Mouse (Mus musculus) embryonic facial prominence, embryonic 13.5 days (tissue): ENCODE data around the gene Scrn1. TPM values are rescaled to one million over a fixed set of nuclear protein-coding genes. Genes with fewer than 3 reads are reported as not detected.

Source experiments
- ATAC-seq: fragments of 200-750 bp; cut with Nextera tagmentation; 2 replicates; pipeline ENCODE4 v1.8.0; 2017; ENCODE audit warnings: low read depth; ENCODE audit not compliant: insufficient number of reproducible peaks, insufficient read depth, low FRiP score, low TSS enrichment
- H3K27ac ChIP-seq: fragments of 300-500 bp; sonication (generic); 2 replicates; pipeline ENCODE4 v1.5.1; 2015; ENCODE audit warnings: moderate library complexity, mild to moderate bottlenecking, inconsistent platforms
- H3K27me3 ChIP-seq: fragments of 300-500 bp; sonication (generic); 2 replicates; pipeline ENCODE4 v1.6.1; 2015; ENCODE audit warnings: mild to moderate bottlenecking, inconsistent platforms
- H3K36me3 ChIP-seq: fragments of 300-500 bp; sonication (generic); 2 replicates; pipeline ENCODE4 v1.6.1; 2015; ENCODE audit warnings: mild to moderate bottlenecking, inconsistent platforms
- H3K4me1 ChIP-seq: fragments of 300-500 bp; sonication (generic); 2 replicates; pipeline ENCODE4 v1.6.1; 2015; ENCODE audit warnings: inconsistent platforms
- H3K4me2 ChIP-seq: fragments of 300-500 bp; sonication (generic); 2 replicates; pipeline ENCODE4 v1.6.1; 2015; ENCODE audit warnings: moderate library complexity, mild to moderate bottlenecking, inconsistent platforms
- H3K4me3 ChIP-seq: fragments of 300-500 bp; sonication (generic); 2 replicates; pipeline ENCODE4 v1.5.1; 2015; ENCODE audit warnings: mild to moderate bottlenecking, inconsistent platforms
- H3K9ac ChIP-seq: fragments of 300-500 bp; sonication (generic); 2 replicates; pipeline ENCODE4 v1.6.1; 2015; ENCODE audit warnings: mild to moderate bottlenecking, inconsistent platforms
- H3K9me3 ChIP-seq: fragments of 300-500 bp; sonication (generic); 2 replicates; pipeline ENCODE4 v1.6.1; 2016; ENCODE audit warnings: inconsistent platforms
- WGBS: fragments of 180-500 bp; shearing (Covaris S2); methylation state at CpG from one replicate; pipeline ENCODE4 v1.1.7; 2015; ENCODE audit warnings: mixed read lengths; 5-methylcytosine and 5-hydroxymethylcytosine counted together
- polyA plus RNA-seq: library from polyadenylated mRNA; unstranded; fragments of >200 nt; fragmentation: Nextera tagmentation; extraction: Ambion mirVana; gene quantifications from 2 replicates; pipeline ENCODE4 v1.2.1, GENCODE M21; 2015

Gene Scrn1
- polyA plus RNA-seq, 1 experiment from 2014 or later, result 7.3 TPM

GRCm38 (mm10) chr6:54565012-54565411, 1.3 kb downstream of the Scrn1 start:
- no peak; the same call in 1 of the 2 replicates for ATAC-seq
- Histone ChIP-seq H3K9ac (no peak overlapping the region), H3K4me3 (peak overlapping the region; percentile 54), H3K27me3 (peaks cover 3% of the 10 kb centered on the region; the same call in 1 of the 2 replicates), H3K9me3 (no peaks in the 10 kb centered on the region), H3K36me3 (no peaks in the 10 kb centered on the region), H3K4me1 (peaks cover 37% of the 10 kb centered on the region), H3K27ac (peak overlapping the region; percentile 57), H3K4me2 (peak overlapping the region; percentile 95)
- WGBS, result 25% methylated on average over 3 of the region's 3 CpGs

GRCm38 (mm10) chr6:54564506-54564991, 1.7 kb downstream of the Scrn1 start:
- H3K36me3 ChIP-seq, result no peaks in the 10 kb centered on the region
- H3K4me3 ChIP-seq, result 0 out of 2 replicates have a peak overlapping the region, but pooled peaks have one; percentile 54
- 0 out of 2 replicates have a peak overlapping the region, but pooled peaks have one; percentile 57 for H3K27ac ChIP-seq
- no peak overlapping the region for H3K9ac ChIP-seq
- H3K9me3 ChIP-seq, result no peaks in the 10 kb centered on the region
- peaks cover 3% of the 10 kb centered on the region; the same call in 1 of the 2 replicates for H3K27me3 ChIP-seq
- H3K4me2 ChIP-seq, result peak overlapping the region; percentile 95
- ATAC-seq, result no peak
- H3K4me1 ChIP-seq, result peaks cover 33% of the 10 kb centered on the region
- 48% methylated on average over 9 of the region's 9 CpGs for WGBS

DNA sequence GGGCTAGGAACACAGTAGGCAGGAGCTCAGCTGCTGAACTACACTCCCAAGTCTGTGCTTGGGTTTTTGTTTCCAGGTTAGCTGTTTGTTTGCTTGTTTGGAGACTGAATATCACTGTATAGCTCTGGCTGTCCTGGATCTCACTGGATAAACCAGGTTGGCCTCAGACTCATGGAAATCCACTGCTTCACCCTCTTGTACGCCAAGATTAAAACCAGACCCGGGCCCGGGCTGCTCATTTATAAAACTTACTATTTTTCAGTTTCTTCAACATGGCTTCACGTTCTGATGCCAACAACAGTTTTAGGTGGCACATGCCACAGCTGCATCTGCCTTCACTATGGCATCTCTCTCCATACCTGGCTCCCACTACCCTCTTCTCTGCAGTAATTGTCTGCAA, 2.7 kb downstream of the Scrn1 start:
- Histone ChIP-seq H3K4me3 (no peak overlapping the region), H3K4me1 (peaks cover 33% of the 10 kb centered on the region), H3K9me3 (no peaks in the 10 kb centered on the region), H3K27ac (no peak overlapping the region), H3K27me3 (peaks cover 3% of the 10 kb centered on the region; the same call in 1 of the 2 replicates), H3K9ac (no peak overlapping the region), H3K36me3 (no peaks in the 10 kb centered on the region), H3K4me2 (no peak overlapping the region)
- WGBS, result 80% methylated on average over 4 of the region's 4 CpGs
- no peak for ATAC-seq

- 64% methylated on average over 17 of the region's 17 CpGs for WGBS
These were observed 4.1 kb downstream of the Scrn1 start for GRCm38 (mm10) chr6:54562018-54562809.

DNA sequence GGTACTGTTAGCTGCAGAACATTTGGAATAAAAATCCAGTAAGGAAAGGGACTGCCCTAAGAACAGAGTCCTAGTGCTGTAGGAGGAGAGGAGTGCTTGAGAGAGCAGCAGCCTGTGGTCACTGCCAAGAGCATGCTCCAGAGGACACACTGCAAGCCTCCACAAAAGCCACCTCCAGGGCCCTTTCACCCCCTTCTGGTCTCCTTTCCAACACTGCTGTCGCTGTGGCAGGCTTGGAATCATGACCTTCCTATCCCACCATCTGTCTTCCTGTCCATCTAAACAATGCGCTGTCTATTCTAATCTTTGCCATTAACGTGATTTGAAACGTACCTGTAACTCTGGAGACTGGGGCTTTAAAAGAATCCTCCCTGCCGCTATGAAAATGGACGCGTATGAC, 7.8 kb downstream of the Scrn1 start:
- H3K27ac ChIP-seq, result no peak overlapping the region
- H3K4me1 ChIP-seq, result 0 out of 2 replicates have a peak, but pooled peaks cover 6% of the 10 kb centered on the region
- no peaks in the 10 kb centered on the region for H3K27me3 ChIP-seq
- WGBS, result 74% methylated on average over 7 of the region's 7 CpGs
- ATAC-seq, result no peak
- H3K36me3 ChIP-seq, result no peaks in the 10 kb centered on the region
- no peak overlapping the region for H3K4me2 ChIP-seq
- H3K4me3 ChIP-seq, result no peak overlapping the region
- H3K9ac ChIP-seq, result no peak overlapping the region
- no peaks in the 10 kb centered on the region for H3K9me3 ChIP-seq

More at GRCm38 (mm10) chr6:54562018-54562809, 4.1 kb downstream of the Scrn1 start:
- Histone ChIP-seq H3K27ac (no peak overlapping the region), H3K27me3 (peaks cover 3% of the 10 kb centered on the region; the same call in 1 of the 2 replicates), H3K4me2 (no peak overlapping the region), H3K36me3 (no peaks in the 10 kb centered on the region), H3K4me1 (peaks cover 28% of the 10 kb centered on the region), H3K4me3 (no peak overlapping the region), H3K9ac (no peak overlapping the region), H3K9me3 (no peaks in the 10 kb centered on the region)
- ATAC-seq, result no peak

- Histone ChIP-seq H3K4me1 (0 out of 2 replicates have a peak, but pooled peaks cover 6% of the 10 kb centered on the region), H3K9ac (no peak overlapping the region), H3K4me2 (no peak overlapping the region), H3K27ac (no peak overlapping the region), H3K27me3 (no peaks in the 10 kb centered on the region), H3K4me3 (no peak overlapping the region), H3K9me3 (no peaks in the 10 kb centered on the region), H3K36me3 (no peaks in the 10 kb centered on the region)
- no peak for ATAC-seq
- 91% methylated on average over 7 of the region's 7 CpGs for WGBS
These were observed 8.6 kb downstream of the Scrn1 start for GRCm38 (mm10) chr6:54557671-54558070.

DNA sequence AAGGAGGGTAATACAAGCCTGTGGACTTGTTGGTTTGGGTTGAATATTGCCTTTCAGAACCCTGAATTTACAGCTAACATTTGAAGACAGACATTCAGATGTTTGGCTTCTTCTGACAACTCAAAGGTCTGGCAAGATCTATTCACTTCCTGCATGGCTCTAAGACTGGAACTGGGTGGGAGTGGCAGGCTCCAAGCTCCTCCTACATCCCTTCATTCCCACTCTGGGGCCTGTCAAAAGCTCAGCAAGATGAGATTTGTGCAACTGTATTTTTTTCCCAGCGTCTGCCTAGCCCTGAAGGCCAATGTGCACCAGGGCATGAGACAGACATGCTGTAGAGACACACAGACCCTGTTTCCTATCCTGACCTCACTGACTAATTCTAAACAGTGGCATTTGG, 10.5 kb downstream of the Scrn1 start:
- Histone ChIP-seq H3K9me3 (no peaks in the 10 kb centered on the region), H3K9ac (no peak overlapping the region), H3K4me1 (0 out of 2 replicates have a peak, but pooled peaks cover 4% of the 10 kb centered on the region), H3K4me3 (no peak overlapping the region), H3K36me3 (no peaks in the 10 kb centered on the region), H3K27ac (no peak overlapping the region), H3K27me3 (no peaks in the 10 kb centered on the region), H3K4me2 (no peak overlapping the region)
- ATAC-seq, result no peak
- 62% methylated on average over 1 of the region's 1 CpGs for WGBS

- Histone ChIP-seq H3K9ac (0 out of 2 replicates have a peak overlapping the region, but pooled peaks have one; percentile 40), H3K4me3 (no peak overlapping the region), H3K36me3 (no peaks in the 10 kb centered on the region), H3K4me1 (peaks cover 5% of the 10 kb centered on the region; the same call in 1 of the 2 replicates), H3K27ac (peak overlapping the region; percentile 51; the same call in 1 of the 2 replicates), H3K27me3 (no peaks in the 10 kb centered on the region), H3K4me2 (no peak overlapping the region), H3K9me3 (no peaks in the 10 kb centered on the region)
- 0 out of 2 replicates have a peak, but pooled peaks have one; percentile 32 for ATAC-seq
- 44% methylated on average over 8 of the region's 8 CpGs for WGBS
These were observed 11.8 kb downstream of the Scrn1 start for GRCm38 (mm10) chr6:54554341-54555110.

- 66% methylated on average over 2 of the region's 2 CpGs for WGBS
- Histone ChIP-seq H3K9me3 (no peaks in the 10 kb centered on the region), H3K4me3 (no peak overlapping the region), H3K9ac (no peak overlapping the region), H3K4me2 (no peak overlapping the region), H3K27me3 (no peaks in the 10 kb centered on the region), H3K36me3 (no peaks in the 10 kb centered on the region), H3K27ac (no peak overlapping the region), H3K4me1 (peaks cover 13% of the 10 kb centered on the region; the same call in 1 of the 2 replicates)
- no peak for ATAC-seq
These were observed 12.7 kb downstream of the Scrn1 start for GRCm38 (mm10) chr6:54553632-54554031.

GRCm38 (mm10) chr6:54552721-54553413, 13.4 kb downstream of the Scrn1 start:
- H3K27ac ChIP-seq, result no peak overlapping the region
- H3K9ac ChIP-seq, result no peak overlapping the region
- H3K4me2 ChIP-seq, result no peak overlapping the region
- H3K27me3 ChIP-seq, result no peaks in the 10 kb centered on the region
- H3K36me3 ChIP-seq, result no peaks in the 10 kb centered on the region
- no peak for ATAC-seq
- H3K4me1 ChIP-seq, result peaks cover 18% of the 10 kb centered on the region; the same call in 1 of the 2 replicates
- H3K9me3 ChIP-seq, result no peaks in the 10 kb centered on the region
- no peak overlapping the region for H3K4me3 ChIP-seq
- 70% methylated on average over 9 of the region's 9 CpGs for WGBS

GRCm38 (mm10) chr6:54550801-54551323, 15.4 kb downstream of the Scrn1 start:
- H3K9ac ChIP-seq, result no peak overlapping the region
- 62% methylated on average over 6 of the region's 7 CpGs for WGBS
- peaks cover 18% of the 10 kb centered on the region; the same call in 1 of the 2 replicates for H3K4me1 ChIP-seq
- H3K36me3 ChIP-seq, result no peaks in the 10 kb centered on the region
- H3K4me3 ChIP-seq, result no peak overlapping the region
- no peak overlapping the region for H3K4me2 ChIP-seq
- ATAC-seq, result no peak
- H3K27me3 ChIP-seq, result no peaks in the 10 kb centered on the region
- H3K9me3 ChIP-seq, result no peaks in the 10 kb centered on the region
- H3K27ac ChIP-seq, result no peak overlapping the region
